Mouse (Mus musculus): ENCODE results near the gene Zc3h12d.

- no peak for TF ChIP-seq POLR2A (IDR thresholded peaks at IDR 0.05; ENCODE audit: borderline replicate concordance, extremely low read depth, low read depth, low read length)
- TF ChIP-seq CTCF (IDR thresholded peaks at IDR 0.05; ENCODE audit: insufficient read depth, low read length) = no peak
Observed at GRCm38 (mm10) chr10:7792254-7792750, 40.0 kb upstream of the Zc3h12d start.
